8 mouse cellular contexts compared by ENCODE assay signal in genomic region chr12:106009122-106009870, GRCm38 (mm10). TPM values are rescaled to one million over a fixed set of nuclear protein-coding genes. Genes with fewer than 3 reads are reported as not detected.
DNase-seq lines count a peak whose midpoint lies in the region; ATAC-seq lines count a peak whose summit lies in the region.

No protein-coding gene starts in this region.

- ATAC-seq in kidney, embryonic 15.5 days (replicated peaks; ENCODE audit: low FRiP score): 0 out of 2 replicates have a peak, but pooled peaks have one; percentile 1
- no peak for ATAC-seq in embryonic facial prominence, embryonic 14.5 days (ENCODE audit: low read depth)
- peak; percentile 7; the same call in 1 of the 2 replicates for ATAC-seq in hindbrain, embryonic 16.5 days
- ATAC-seq in midbrain, embryonic 14.5 days (ENCODE audit: low FRiP score, low TSS enrichment): 0 out of 2 replicates have a peak, but pooled peaks have one; percentile 3
- ATAC-seq in megakaryocyte-erythroid progenitor cell, adult 5-6 weeks (replicated peaks; ENCODE audit: low FRiP score, low TSS enrichment, poor library complexity, severe bottlenecking): no peak

- 0 out of 2 replicates have a peak, but pooled peaks cover 7% of the 10 kb centered on the region for H3K36me3 ChIP-seq in kidney, embryonic 15.5 days
- no peaks in the 10 kb centered on the region for H3K36me3 ChIP-seq in embryonic facial prominence, embryonic 14.5 days (ENCODE audit: control insufficient read depth, insufficient read depth, low read length)
- no peaks in the 10 kb centered on the region for H3K36me3 ChIP-seq in hindbrain, embryonic 16.5 days (ENCODE audit: control insufficient read depth, insufficient read depth, low read length)
- no peaks in the 10 kb centered on the region for H3K36me3 ChIP-seq in midbrain, embryonic 14.5 days (ENCODE audit: control insufficient read depth, insufficient read depth, low read length)

- H3K4me3 ChIP-seq in kidney, embryonic 15.5 days (replicated peaks): peak overlapping the region; percentile 94
- peak overlapping the region; percentile 94 for H3K4me3 ChIP-seq in embryonic facial prominence, embryonic 14.5 days (ENCODE audit: low read depth, low read length)
- H3K4me3 ChIP-seq in hindbrain, embryonic 16.5 days (ENCODE audit: low read length): peak overlapping the region; percentile 93
- peak overlapping the region; percentile 81 for H3K4me3 ChIP-seq in midbrain, embryonic 14.5 days (replicated peaks; ENCODE audit: low read depth, low read length)

- peaks cover 6% of the 10 kb centered on the region for H3K4me1 ChIP-seq in kidney, embryonic 15.5 days
- peaks cover 9% of the 10 kb centered on the region; the same call in 1 of the 2 replicates for H3K4me1 ChIP-seq in embryonic facial prominence, embryonic 14.5 days (ENCODE audit: control insufficient read depth, insufficient read depth, low read length)
- H3K4me1 ChIP-seq in hindbrain, embryonic 16.5 days (ENCODE audit: control insufficient read depth, insufficient read depth, low read depth, low read length): peaks cover 2% of the 10 kb centered on the region
- H3K4me1 ChIP-seq in midbrain, embryonic 14.5 days (ENCODE audit: control insufficient read depth, insufficient read depth, low read length): no peaks in the 10 kb centered on the region

- peak overlapping the region; percentile 73 for H3K4me2 ChIP-seq in kidney, embryonic 15.5 days
- H3K4me2 ChIP-seq in embryonic facial prominence, embryonic 14.5 days (ENCODE audit: low read depth, low read length): peak overlapping the region; percentile 47
- H3K4me2 ChIP-seq in hindbrain, embryonic 16.5 days (ENCODE audit: low read length): peak overlapping the region; percentile 52
- H3K4me2 ChIP-seq in midbrain, embryonic 14.5 days (ENCODE audit: low read length): peak overlapping the region; percentile 91

- WGBS in kidney, embryonic 15.5 days: 82% methylated on average over 12 of the region's 12 CpGs
- 82% methylated on average over 12 of the region's 12 CpGs for WGBS in embryonic facial prominence, embryonic 14.5 days
- 80% methylated on average over 12 of the region's 12 CpGs for WGBS in hindbrain, embryonic 16.5 days
- 83% methylated on average over 12 of the region's 12 CpGs for WGBS in midbrain, embryonic 14.5 days

- H3K27me3 ChIP-seq in kidney, embryonic 15.5 days: no peaks in the 10 kb centered on the region
- no peaks in the 10 kb centered on the region for H3K27me3 ChIP-seq in embryonic facial prominence, embryonic 14.5 days (replicated peaks; ENCODE audit: control insufficient read depth, insufficient read depth, low read length)
- H3K27me3 ChIP-seq in hindbrain, embryonic 16.5 days (replicated peaks; ENCODE audit: control insufficient read depth, insufficient read depth, low read length): no peaks in the 10 kb centered on the region
- H3K27me3 ChIP-seq in midbrain, embryonic 14.5 days (ENCODE audit: control insufficient read depth, insufficient read depth, low read length): no peaks in the 10 kb centered on the region

- H3K9ac ChIP-seq in kidney, embryonic 15.5 days: 0 out of 2 replicates have a peak overlapping the region, but pooled peaks have one; percentile 21
- 0 out of 2 replicates have a peak overlapping the region, but pooled peaks have one; percentile 40 for H3K9ac ChIP-seq in embryonic facial prominence, embryonic 14.5 days (ENCODE audit: low read depth, low read length)
- H3K9ac ChIP-seq in hindbrain, embryonic 16.5 days (ENCODE audit: low read depth, low read length): peak overlapping the region; percentile 15; the same call in 1 of the 2 replicates
- H3K9ac ChIP-seq in midbrain, embryonic 14.5 days (replicated peaks; ENCODE audit: low read length): peak overlapping the region; percentile 65; the same call in 1 of the 2 replicates

- DNase-seq in kidney, adult 8-10 months: no peak
- no peak for DNase-seq in embryonic facial prominence, embryonic 14.5 days (ENCODE audit: low spot score)
- DNase-seq in midbrain, embryonic 14.5 days: no peak
- DNase-seq in spleen, postnatal 14 days (ENCODE audit: low spot score in 2 of 2): no peak
- DNase-seq in T-cell, adult 2 months (ENCODE audit: low spot score): no peak

- no peaks in the 10 kb centered on the region for H3K9me3 ChIP-seq in kidney, embryonic 15.5 days (replicated peaks)
- H3K9me3 ChIP-seq in embryonic facial prominence, embryonic 14.5 days (ENCODE audit: control insufficient read depth, low read length): no peaks in the 10 kb centered on the region
- no peaks in the 10 kb centered on the region for H3K9me3 ChIP-seq in hindbrain, embryonic 16.5 days (ENCODE audit: control insufficient read depth, low read length)
- H3K9me3 ChIP-seq in midbrain, embryonic 14.5 days (ENCODE audit: control insufficient read depth, low read length): no peaks in the 10 kb centered on the region

- H3K27ac ChIP-seq in kidney, embryonic 15.5 days: no peak overlapping the region
- 0 out of 2 replicates have a peak overlapping the region, but pooled peaks have one; percentile 18 for H3K27ac ChIP-seq in embryonic facial prominence, embryonic 14.5 days (replicated peaks; ENCODE audit: low read depth, low read length)
- H3K27ac ChIP-seq in hindbrain, embryonic 16.5 days (ENCODE audit: low read depth, low read length): no peak overlapping the region
- no peak overlapping the region for H3K27ac ChIP-seq in midbrain, embryonic 14.5 days (replicated peaks; ENCODE audit: low read depth, low read length)

RNA-seq across cellular contexts. Expression of gene Vrk1, which starts 0.7 kb away (rescaled TPM):
- 71.3 and 77.7 TPM in 2 replicates for polyA plus RNA-seq in kidney, embryonic 15.5 days (2015; fragmentation: Nextera tagmentation; extraction: Ambion mirVana)
- 44.2 and 54.7 TPM in 2 replicates for polyA plus RNA-seq in embryonic facial prominence, embryonic 14.5 days (2014; fragmentation: Nextera tagmentation; extraction: Ambion mirVana)
- polyA plus RNA-seq in hindbrain, embryonic 16.5 days (2015; fragmentation: Nextera tagmentation; extraction: Ambion mirVana): 29.3 and 31.7 TPM in 2 replicates
- 34.2 and 42.3 TPM in 2 replicates for polyA plus RNA-seq in midbrain, embryonic 14.5 days (2014; fragmentation: Nextera tagmentation; extraction: Ambion mirVana)
- total RNA-seq in megakaryocyte-erythroid progenitor cell, adult 5-6 weeks (2014; fragmentation: Nextera tagmentation): 72.5 and 90.8 TPM in 2 replicates
- 149 and 178 TPM in 2 replicates for total RNA-seq in megakaryocyte-erythroid progenitor cell, adult 5-6 weeks (2017)

Comparison
In these comparisons a context has a peak if more than half of its experiments do, and no peak if none do; other contexts are left out.
1. ATAC-seq: peak in kidney, embryonic 15.5 days (single experiment), hindbrain, embryonic 16.5 days (single experiment) and midbrain, embryonic 14.5 days (single experiment); none in embryonic facial prominence, embryonic 14.5 days (single experiment) and megakaryocyte-erythroid progenitor cell, adult 5-6 weeks (single experiment).
2. H3K9ac ChIP-seq: peak in every context shown above with its lines; median percentile 65 in midbrain, embryonic 14.5 days; 40 in embryonic facial prominence, embryonic 14.5 days; 21 in kidney, embryonic 15.5 days; 15 in hindbrain, embryonic 16.5 days.
3. Peak in every context shown above with its lines, with median percentiles within 50 percentile points of each other: H3K4me2 ChIP-seq and H3K4me3 ChIP-seq.